Mouse (Mus musculus) kidney, postnatal 10 days (tissue): Measurements from ENCODE around the gene Lcmt2.

Experiments
- DNase-seq: peaks from one replicate; pipeline ENCODE4 v3.0.0; 2021; ENCODE audit warnings: mixed read lengths

Gene Lcmt2

GRCm38 (mm10) chr2:121109695-121110094 lies 30.8 kb downstream of the Lcmt2 start, which contains the start of gene Tgm7:
Gene Tgm7, minus strand, starts transcription at chr2:121109795.
- DNase-seq = no peak

GRCm38 (mm10) chr2:121105940-121106339 lies 34.5 kb downstream of the Lcmt2 start:
- DNase-seq = no peak

GRCm38 (mm10) chr2:121102051-121102450 lies 38.4 kb downstream of the Lcmt2 start:
- DNase-seq = peak; percentile 87

GRCm38 (mm10) chr2:121089751-121090150 lies 50.7 kb downstream of the Lcmt2 start:
- no peak for DNase-seq

DNA sequence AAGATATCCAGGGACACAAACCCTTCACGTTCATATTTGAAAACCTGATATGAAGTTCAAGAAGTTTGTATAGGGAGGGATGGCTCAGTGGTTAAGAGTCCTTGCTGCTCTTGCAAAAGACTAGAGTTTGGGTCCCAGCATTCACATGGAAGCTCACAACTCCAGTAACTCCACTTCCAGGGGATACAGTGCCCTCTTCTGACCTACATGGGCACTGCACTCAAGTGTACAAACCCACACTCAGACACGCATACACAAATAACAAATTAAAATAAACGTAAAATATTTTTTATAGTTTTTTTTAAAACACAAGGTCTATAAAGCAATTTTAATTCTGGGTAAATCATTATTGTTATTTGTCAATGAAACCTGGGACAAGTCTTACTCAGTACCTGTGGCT lies 51.9 kb downstream of the Lcmt2 start:
- DNase-seq = no peak

DNA sequence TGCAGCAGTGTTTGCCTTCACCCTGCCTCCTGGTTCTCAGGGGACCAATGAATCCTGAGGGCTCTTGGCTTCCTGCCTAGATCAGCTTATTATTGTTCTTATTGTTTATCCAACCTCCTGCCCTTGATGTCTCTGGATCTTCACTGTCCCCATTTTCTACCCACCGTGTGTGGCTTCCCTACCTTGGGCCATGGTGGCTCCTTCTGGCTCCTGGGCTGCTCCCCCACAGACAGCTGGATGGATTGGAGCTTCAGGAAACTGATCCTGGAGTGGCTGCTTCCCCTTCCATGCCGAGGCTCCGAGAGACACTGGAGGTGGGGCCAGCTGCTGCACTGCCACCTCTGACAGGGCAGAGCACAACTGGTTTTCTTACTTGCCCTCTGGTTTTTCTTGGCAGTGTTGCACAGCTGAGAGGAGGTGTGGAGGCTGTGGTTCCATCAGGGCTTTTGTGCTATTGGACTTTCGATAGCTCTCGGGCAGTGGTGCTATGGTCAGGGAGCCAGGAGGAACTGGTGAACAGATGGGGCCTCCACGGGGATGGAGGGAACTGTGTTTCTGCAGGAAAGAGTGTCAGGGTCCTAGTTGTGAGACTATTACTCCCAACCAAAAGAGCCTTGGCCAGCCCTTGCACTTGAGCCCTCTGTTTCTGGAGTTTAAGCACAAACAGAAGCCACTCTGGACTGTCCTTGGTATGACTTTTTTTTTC lies 54.8 kb downstream of the Lcmt2 start, which contains the start of gene Tgm5:
TSS of gene Tgm5 (minus strand) at position 362 of the 706 bp plus-strand sequence.
- DNase-seq = peak; percentile 38

- no peak for DNase-seq
Measured at GRCm38 (mm10) chr2:121082626-121083025, 57.8 kb downstream of the Lcmt2 start.
